Mouse (Mus musculus) MEL (cell line): Measurements from ENCODE around the gene Cdadc1. TPM values are rescaled to one million over a fixed set of nuclear protein-coding genes. Genes with fewer than 3 reads are reported as not detected.

ENCODE experiments used
- DNase-seq: peaks from one replicate; pipeline ENCODE4 v3.0.0; 2011; ENCODE audit warnings: low read depth, low spot score
- H3K27ac ChIP-seq: 2 replicates; pipeline ENCODE4 v1.5.1; 2012; ENCODE audit warnings: low read depth, mild to moderate bottlenecking, control low read depth, low read length, moderate library complexity; ENCODE audit not compliant: control insufficient read depth
- H3K27me3 ChIP-seq, 2 experiments: fragments of 150-350 bp in 1 of 2; sonication (generic) in 1 of 2; 2 replicates each; pipeline ENCODE4 v1.6.1; 2012; ENCODE audit warnings: low read length in 2 of 2, mild to moderate bottlenecking in 2 of 2, improper control_type of control experiment in 1 of 2, moderate library complexity in 1 of 2; ENCODE audit not compliant: insufficient read depth in 2 of 2, control insufficient read depth in 1 of 2
- H3K36me3 ChIP-seq, 2 experiments: 2 replicates each; pipeline ENCODE4 v1.6.1; 2012 to 2014; ENCODE audit warnings: low read length in 2 of 2, improper control_type of control experiment in 1 of 2, inconsistent platforms in 1 of 2, mild to moderate bottlenecking in 1 of 2; ENCODE audit not compliant: insufficient read depth in 2 of 2, control insufficient read depth in 1 of 2
- H3K4me1 ChIP-seq, 2 experiments: fragments of 150-350 bp in 1 of 2; sonication (generic) in 1 of 2; 2 replicates each; pipeline ENCODE4 v1.6.1; 2012; ENCODE audit warnings: low read length in 2 of 2, improper control_type of control experiment in 1 of 2, mild to moderate bottlenecking in 1 of 2; ENCODE audit not compliant: insufficient read depth in 2 of 2, control insufficient read depth in 1 of 2
- H3K4me3 ChIP-seq, 2 experiments: fragments of 150-350 bp in 1 of 2; sonication (generic) in 1 of 2; 2 replicates each; pipeline ENCODE4 v1.5.1; 2012; ENCODE audit warnings: low read depth in 2 of 2, low read length in 2 of 2, mild to moderate bottlenecking in 2 of 2, moderate library complexity in 2 of 2, control low read depth in 1 of 2, improper control_type of control experiment in 1 of 2; ENCODE audit not compliant: control insufficient read depth in 1 of 2, insufficient read depth in 1 of 2
- H3K79me2 ChIP-seq: 2 replicates; pipeline ENCODE4 v1.6.1; 2012; ENCODE audit warnings: mild to moderate bottlenecking, low read length, moderate library complexity; ENCODE audit not compliant: control insufficient read depth, poor library complexity, insufficient read depth
- H3K9ac ChIP-seq: 2 replicates; pipeline ENCODE4 v1.6.1; 2012; ENCODE audit warnings: low read depth, mild to moderate bottlenecking, control low read depth, low read length, moderate library complexity; ENCODE audit not compliant: control insufficient read depth, poor library complexity, severe bottlenecking
- H3K9me3 ChIP-seq: fragments of 150-350 bp; sonication (generic); replicated peaks from 2 replicates; pipeline ENCODE4 v1.6.1; 2012; ENCODE audit warnings: mild to moderate bottlenecking, low read length, improper control_type of control experiment, moderate library complexity; ENCODE audit not compliant: insufficient read depth
- BHLHE40 ChIP-seq: IDR thresholded peaks from 2 replicates; pipeline ENCODE4 v1.6.1; 2012; ENCODE audit warnings: low read depth, mild to moderate bottlenecking, inconsistent platforms, low read length, improper control_type of control experiment, borderline replicate concordance
- CHD1 ChIP-seq: IDR thresholded peaks from 2 replicates; pipeline ENCODE4 v1.6.1; 2012; ENCODE audit warnings: low read depth, mild to moderate bottlenecking, inconsistent platforms, low read length, improper control_type of control experiment
- CHD2 ChIP-seq: IDR thresholded peaks from 2 replicates; pipeline ENCODE4 v1.6.1; 2011; ENCODE audit warnings: low read length, improper control_type of control experiment
- CTCF ChIP-seq, 3 experiments: IDR thresholded peaks in 2 of 3; conservative IDR thresholded peaks in 1 of 3; 2 replicates each; pipeline ENCODE4 v1.5.1; 2011 to 2012; ENCODE audit warnings: low read length in 3 of 3, low read depth in 2 of 3, mild to moderate bottlenecking in 2 of 3, improper control_type of control experiment in 1 of 3, inconsistent platforms in 1 of 3, mixed read lengths in 1 of 3, moderate library complexity in 1 of 3; ENCODE audit not compliant: control insufficient read depth in 1 of 3, insufficient read depth in 1 of 3, poor library complexity in 1 of 3, severe bottlenecking in 1 of 3
- E2F4 ChIP-seq: IDR thresholded peaks from 2 replicates; pipeline ENCODE4 v1.6.1; 2011; ENCODE audit warnings: low read depth, low read length, improper control_type of control experiment, borderline replicate concordance
- ELF1 ChIP-seq: IDR thresholded peaks from 2 replicates; pipeline ENCODE4 v1.6.1; 2014; ENCODE audit warnings: low read depth, mild to moderate bottlenecking, inconsistent platforms, low read length, improper control_type of control experiment, moderate library complexity
- HCFC1 ChIP-seq: IDR thresholded peaks from 2 replicates; pipeline ENCODE4 v1.6.1; 2012; ENCODE audit warnings: low read depth, mild to moderate bottlenecking, inconsistent platforms, low read length, improper control_type of control experiment, moderate library complexity
- KAT2A ChIP-seq: conservative IDR thresholded peaks from 2 replicates; pipeline ENCODE4 v1.6.1; 2012; ENCODE audit warnings: low read depth, low read length, improper control_type of control experiment, inconsistent platforms
- MXI1 ChIP-seq: IDR thresholded peaks from 2 replicates; pipeline ENCODE4 v1.6.1; 2011; ENCODE audit warnings: mild to moderate bottlenecking, low read depth, low read length, improper control_type of control experiment
- MYC ChIP-seq: IDR thresholded peaks from 2 replicates; pipeline ENCODE4 v1.6.1; 2011; ENCODE audit warnings: low read depth, mild to moderate bottlenecking, low read length, improper control_type of control experiment, moderate library complexity
- NELFE ChIP-seq: IDR thresholded peaks from 2 replicates; pipeline ENCODE4 v1.6.1; 2011; ENCODE audit warnings: low read depth, low read length, improper control_type of control experiment
- POLR2A ChIP-seq, 2 experiments: IDR thresholded peaks; 2 replicates each; pipeline ENCODE4 v1.6.1; 2011 to 2012; ENCODE audit warnings: low read length in 2 of 2, mild to moderate bottlenecking in 2 of 2, control low read depth in 1 of 2, improper control_type of control experiment in 1 of 2, low read depth in 1 of 2, moderate library complexity in 1 of 2; ENCODE audit not compliant: control insufficient read depth in 1 of 2, insufficient read depth in 1 of 2, poor library complexity in 1 of 2
- POLR2AphosphoS2 ChIP-seq: IDR thresholded peaks from 2 replicates; pipeline ENCODE4 v1.6.1; 2011; ENCODE audit warnings: low read length, improper control_type of control experiment
- POLR2AphosphoS5 ChIP-seq: IDR thresholded peaks from 2 replicates; pipeline ENCODE4 v1.6.1; 2012; ENCODE audit warnings: low read depth, borderline replicate concordance, mild to moderate bottlenecking, inconsistent platforms, low read length, moderate library complexity, mixed read lengths
- RAD21 ChIP-seq: IDR thresholded peaks from 2 replicates; pipeline ENCODE4 v1.6.1; 2011; ENCODE audit warnings: mild to moderate bottlenecking, low read depth, low read length, improper control_type of control experiment
- RCOR1 ChIP-seq: IDR thresholded peaks from 2 replicates; pipeline ENCODE4 v1.6.1; 2012; ENCODE audit warnings: low read depth, mild to moderate bottlenecking, inconsistent platforms, low read length, improper control_type of control experiment
- SIN3A ChIP-seq: IDR thresholded peaks from 2 replicates; pipeline ENCODE4 v1.6.1; 2012; ENCODE audit warnings: low read length, improper control_type of control experiment, inconsistent platforms
- SMC3 ChIP-seq: IDR thresholded peaks from 2 replicates; pipeline ENCODE4 v1.6.1; 2011; ENCODE audit warnings: low read depth, low read length, improper control_type of control experiment
- TAL1 ChIP-seq: IDR thresholded peaks from 2 replicates; pipeline ENCODE4 v1.6.1; 2012; ENCODE audit warnings: mild to moderate bottlenecking, inconsistent platforms, low read length, moderate library complexity, mixed read lengths
- TBP ChIP-seq: IDR thresholded peaks from 2 replicates; pipeline ENCODE4 v1.8.0; 2011; ENCODE audit warnings: low read depth, low read length, improper control_type of control experiment
- UBTF ChIP-seq: IDR thresholded peaks from 2 replicates; pipeline ENCODE4 v1.6.1; 2012; ENCODE audit warnings: low read depth, mild to moderate bottlenecking, inconsistent platforms, low read length, improper control_type of control experiment, moderate library complexity, borderline replicate concordance; ENCODE audit not compliant: insufficient read depth
- polyA plus RNA-seq, 2 experiments: library from polyadenylated mRNA; stranded (reverse) in 1 of 2; unstranded in 1 of 2; fragments of >175 nt in 1 of 2; fragments of >200 nt in 1 of 2; gene quantifications; 2 replicates each; pipeline versions ENCODE4 v1.2.1 to v1.2.4; 2012; ENCODE audit warnings: low replicate concordance in 2 of 2, low read depth in 1 of 2; ENCODE audit not compliant: insufficient read length in 2 of 2, insufficient read depth in 1 of 2, missing spikeins in 1 of 2
- total RNA-seq: library from RNA; depleted of rRNA; stranded (reverse); fragments of 300-350 nt; gene quantifications from 2 replicates; pipeline ENCODE4 v1.2.3, GENCODE M21; 2012

Cdadc1 gene
- total and polyA plus RNA-seq, 3 experiments: 16.4 to 23.8 TPM; not detected in 1

DNA sequence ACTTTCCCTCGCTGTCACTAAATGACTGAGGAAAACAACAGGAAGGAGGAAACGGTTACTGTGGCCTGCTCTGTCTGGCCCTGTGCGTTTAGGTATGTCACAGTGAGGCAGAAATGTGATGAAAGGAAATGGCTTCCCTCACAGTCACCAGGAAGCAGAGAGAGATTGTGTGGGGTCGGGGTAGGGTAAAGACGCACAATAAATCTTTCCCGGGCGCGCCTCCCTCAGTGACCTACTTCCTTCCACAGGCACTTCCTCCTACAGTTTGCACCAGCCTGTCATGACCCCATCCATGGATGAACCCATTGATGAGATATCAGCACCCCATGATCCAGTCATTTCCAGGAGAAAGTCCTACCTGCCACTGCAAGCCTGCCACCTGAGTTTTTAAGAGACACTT, 42.7 kb downstream of the Cdadc1 start:
- Histone ChIP-seq H3K9me3 (no peaks in the 10 kb centered on the region), H3K9ac (no peak overlapping the region), H3K36me3 (no peaks in the 10 kb centered on the region), H3K4me1 (no peaks in the 10 kb centered on the region), H3K27me3 (no peaks in the 10 kb centered on the region), H3K27ac (no peak overlapping the region), H3K79me2 (no peaks in the 10 kb centered on the region), H3K4me3 (no peak overlapping the region)
- no peak for TF ChIP-seq TAL1
- no peak for TF ChIP-seq CHD1
- TF ChIP-seq POLR2AphosphoS5: no peak
- TF ChIP-seq UBTF: no peak
- TF ChIP-seq POLR2A (IDR thresholded peaks at IDR 0.05; ENCODE audit: control insufficient read depth in 1 of 2, insufficient read depth in 1 of 2, low read depth in 1 of 2, low read length in 2 of 2, poor library complexity in 1 of 2): no peak
- no peak for TF ChIP-seq RAD21
- TF ChIP-seq CTCF (IDR thresholded peaks at IDR 0.05 in 2 of 3, conservative IDR thresholded peaks at IDR 0.05 in 1 of 3; ENCODE audit: control insufficient read depth in 1 of 3, insufficient read depth in 1 of 3, low read depth in 2 of 3, low read length in 3 of 3, poor library complexity in 1 of 3, severe bottlenecking in 1 of 3): no peak
- TF ChIP-seq KAT2A: no peak
- TF ChIP-seq RCOR1: no peak
- TF ChIP-seq MXI1: no peak
- no peak for TF ChIP-seq HCFC1
- no peak for TF ChIP-seq SIN3A
- no peak for TF ChIP-seq TBP
- no peak for TF ChIP-seq POLR2AphosphoS2
- DNase-seq: no peak

DNA sequence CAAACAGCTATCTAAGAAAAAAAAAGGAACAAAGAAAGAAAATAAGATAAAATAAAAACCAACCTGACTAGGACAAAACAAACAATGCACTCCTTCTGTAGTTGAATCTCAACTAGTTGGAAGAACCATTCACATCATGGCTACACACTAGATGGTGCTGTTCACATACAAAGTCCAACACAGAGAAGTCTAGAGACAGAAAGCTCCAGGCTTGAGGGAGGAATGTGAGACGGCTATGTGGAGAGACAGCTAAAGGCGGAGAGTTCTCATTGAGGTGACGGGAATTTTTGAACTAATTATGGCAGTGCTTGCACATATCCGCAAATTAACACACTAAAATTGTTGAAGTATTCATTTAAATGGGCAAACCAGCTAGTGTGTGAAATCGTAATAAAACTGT, 43.7 kb downstream of the Cdadc1 start:
- H3K9ac ChIP-seq: no peak overlapping the region
- H3K36me3 ChIP-seq: no peaks in the 10 kb centered on the region
- no peaks in the 10 kb centered on the region for H3K9me3 ChIP-seq
- no peak overlapping the region for H3K27ac ChIP-seq
- TF ChIP-seq E2F4: no peak
- peak in 1 of 3 experiments; percentile 43; a peak in 2 of 6 replicates for TF ChIP-seq CTCF (IDR thresholded peaks at IDR 0.05 in 2 of 3, conservative IDR thresholded peaks at IDR 0.05 in 1 of 3; ENCODE audit: control insufficient read depth in 1 of 3, insufficient read depth in 1 of 3, low read depth in 2 of 3, low read length in 3 of 3, poor library complexity in 1 of 3, severe bottlenecking in 1 of 3)
- no peak for TF ChIP-seq BHLHE40
- TF ChIP-seq RAD21: peak; percentile 13
- TF ChIP-seq SMC3: peak; percentile 23
- no peak for TF ChIP-seq CHD2
- TF ChIP-seq MYC: no peak
- no peak for TF ChIP-seq CHD1
- no peak for TF ChIP-seq NELFE
- no peak for TF ChIP-seq ELF1
- no peak for TF ChIP-seq POLR2A (IDR thresholded peaks at IDR 0.05; ENCODE audit: control insufficient read depth in 1 of 2, insufficient read depth in 1 of 2, low read depth in 1 of 2, low read length in 2 of 2, poor library complexity in 1 of 2)
- TF ChIP-seq RCOR1: no peak
- TF ChIP-seq MXI1: no peak
- no peaks in the 10 kb centered on the region for H3K4me1 ChIP-seq
- no peak overlapping the region for H3K4me3 ChIP-seq
- H3K79me2 ChIP-seq: no peaks in the 10 kb centered on the region
- no peaks in the 10 kb centered on the region for H3K27me3 ChIP-seq
- peak; percentile 17 for DNase-seq
